Mouse (Mus musculus): Measurements from ENCODE around the gene Ddhd1. TPM values are rescaled to one million over a fixed set of nuclear protein-coding genes. Genes with fewer than 3 reads are reported as not detected.

The Ddhd1 gene
- polyA plus RNA-seq, 1 experiment, result 16.2 TPM

GRCm38 (mm10) chr14:45647175-45647574 is 10.8 kb downstream of the Ddhd1 start:
- Histone ChIP-seq H3K27me3 (ENCODE audit: control insufficient read depth, insufficient read depth, low read length) (no peaks in the 10 kb centered on the region), H3K4me1 (ENCODE audit: control insufficient read depth, insufficient read depth, insufficient read length, low read length) (peaks cover under 1% of the 10 kb centered on the region; the same call in 1 of the 2 replicates), H3K27ac (ENCODE audit: insufficient read depth, low read depth, low read length) (no peak overlapping the region), H3K36me3 (ENCODE audit: control insufficient read depth, insufficient read depth, low read length) (no peaks in the 10 kb centered on the region), H3K4me3 (ENCODE audit: low read depth, low read length) (no peak overlapping the region)
- TF ChIP-seq CTCF (IDR thresholded peaks at IDR 0.05; ENCODE audit: extremely low read depth, insufficient read length, insufficient replicate concordance, low read depth, low read length), result no peak
- TF ChIP-seq POLR2A (IDR thresholded peaks at IDR 0.05; ENCODE audit: low read depth, low read length), result no peak
- 73% methylated on average over 7 of the region's 7 CpGs for WGBS

- no peaks in the 10 kb centered on the region for H3K27me3 ChIP-seq (ENCODE audit: control insufficient read depth, insufficient read depth, low read length)
- TF ChIP-seq CTCF (IDR thresholded peaks at IDR 0.05; ENCODE audit: extremely low read depth, insufficient read length, insufficient replicate concordance, low read depth, low read length) (no peak), POLR2A (IDR thresholded peaks at IDR 0.05; ENCODE audit: low read depth, low read length) (no peak)
- 83% methylated on average over 1 of the region's 1 CpGs for WGBS
- no peak overlapping the region for H3K27ac ChIP-seq (ENCODE audit: insufficient read depth, low read depth, low read length)
- no peaks in the 10 kb centered on the region for H3K36me3 ChIP-seq (ENCODE audit: control insufficient read depth, insufficient read depth, low read length)
- peaks cover 6% of the 10 kb centered on the region; the same call in 1 of the 2 replicates for H3K4me1 ChIP-seq (ENCODE audit: control insufficient read depth, insufficient read depth, insufficient read length, low read length)
- H3K4me3 ChIP-seq (ENCODE audit: low read depth, low read length), result no peak overlapping the region
These were observed 13.2 kb downstream of the Ddhd1 start for GRCm38 (mm10) chr14:45644786-45645185.

- TF ChIP-seq POLR2A (IDR thresholded peaks at IDR 0.05; ENCODE audit: low read depth, low read length) (no peak), CTCF (IDR thresholded peaks at IDR 0.05; ENCODE audit: extremely low read depth, insufficient read length, insufficient replicate concordance, low read depth, low read length) (no peak)
- Histone ChIP-seq H3K36me3 (ENCODE audit: control insufficient read depth, insufficient read depth, low read length) (no peaks in the 10 kb centered on the region), H3K4me1 (ENCODE audit: control insufficient read depth, insufficient read depth, insufficient read length, low read length) (peaks cover 6% of the 10 kb centered on the region; the same call in 1 of the 2 replicates), H3K27me3 (ENCODE audit: control insufficient read depth, insufficient read depth, low read length) (no peaks in the 10 kb centered on the region), H3K27ac (ENCODE audit: insufficient read depth, low read depth, low read length) (no peak overlapping the region), H3K4me3 (ENCODE audit: low read depth, low read length) (no peak overlapping the region)
- 79% methylated on average over 7 of the region's 7 CpGs for WGBS
These were observed 13.7 kb downstream of the Ddhd1 start for GRCm38 (mm10) chr14:45644202-45644601.

GRCm38 (mm10) chr14:45643461-45643860 is 14.5 kb downstream of the Ddhd1 start:
- Histone ChIP-seq H3K27me3 (ENCODE audit: control insufficient read depth, insufficient read depth, low read length) (no peaks in the 10 kb centered on the region), H3K4me1 (ENCODE audit: control insufficient read depth, insufficient read depth, insufficient read length, low read length) (peaks cover 6% of the 10 kb centered on the region; the same call in 1 of the 2 replicates), H3K36me3 (ENCODE audit: control insufficient read depth, insufficient read depth, low read length) (no peaks in the 10 kb centered on the region), H3K4me3 (ENCODE audit: low read depth, low read length) (no peak overlapping the region), H3K27ac (ENCODE audit: insufficient read depth, low read depth, low read length) (no peak overlapping the region)
- 74% methylated on average over 3 of the region's 3 CpGs for WGBS
- TF ChIP-seq CTCF (IDR thresholded peaks at IDR 0.05; ENCODE audit: extremely low read depth, insufficient read length, insufficient replicate concordance, low read depth, low read length), result no peak

GRCm38 (mm10) chr14:45642795-45643194 is 15.1 kb downstream of the Ddhd1 start:
- no peak overlapping the region for H3K27ac ChIP-seq (ENCODE audit: insufficient read depth, low read depth, low read length)
- H3K4me1 ChIP-seq (ENCODE audit: control insufficient read depth, insufficient read depth, insufficient read length, low read length), result peaks cover 6% of the 10 kb centered on the region; the same call in 1 of the 2 replicates
- H3K36me3 ChIP-seq (ENCODE audit: control insufficient read depth, insufficient read depth, low read length), result no peaks in the 10 kb centered on the region
- no peak for TF ChIP-seq CTCF (IDR thresholded peaks at IDR 0.05; ENCODE audit: extremely low read depth, insufficient read length, insufficient replicate concordance, low read depth, low read length)
- no peak for TF ChIP-seq POLR2A (IDR thresholded peaks at IDR 0.05; ENCODE audit: low read depth, low read length)
- H3K4me3 ChIP-seq (ENCODE audit: low read depth, low read length), result no peak overlapping the region
- WGBS, result 90% methylated on average over 5 of the region's 5 CpGs
- H3K27me3 ChIP-seq (ENCODE audit: control insufficient read depth, insufficient read depth, low read length), result no peaks in the 10 kb centered on the region

- H3K4me3 ChIP-seq (ENCODE audit: low read depth, low read length), result no peak overlapping the region
- no peaks in the 10 kb centered on the region for H3K27me3 ChIP-seq (ENCODE audit: control insufficient read depth, insufficient read depth, low read length)
- 73% methylated on average over 9 of the region's 9 CpGs for WGBS
- H3K4me1 ChIP-seq (ENCODE audit: control insufficient read depth, insufficient read depth, insufficient read length, low read length), result peaks cover 6% of the 10 kb centered on the region; the same call in 1 of the 2 replicates
- no peak for TF ChIP-seq CTCF (IDR thresholded peaks at IDR 0.05; ENCODE audit: extremely low read depth, insufficient read length, insufficient replicate concordance, low read depth, low read length)
- no peak for TF ChIP-seq POLR2A (IDR thresholded peaks at IDR 0.05; ENCODE audit: low read depth, low read length)
- no peak overlapping the region for H3K27ac ChIP-seq (ENCODE audit: insufficient read depth, low read depth, low read length)
- H3K36me3 ChIP-seq (ENCODE audit: control insufficient read depth, insufficient read depth, low read length), result no peaks in the 10 kb centered on the region
These were observed 15.7 kb downstream of the Ddhd1 start for GRCm38 (mm10) chr14:45642217-45642616.

- peaks cover 12% of the 10 kb centered on the region; the same call in 1 of the 2 replicates for H3K4me1 ChIP-seq (ENCODE audit: control insufficient read depth, insufficient read depth, insufficient read length, low read length)
- H3K27me3 ChIP-seq (ENCODE audit: control insufficient read depth, insufficient read depth, low read length), result no peaks in the 10 kb centered on the region
- H3K36me3 ChIP-seq (ENCODE audit: control insufficient read depth, insufficient read depth, low read length), result no peaks in the 10 kb centered on the region
- TF ChIP-seq CTCF (IDR thresholded peaks at IDR 0.05; ENCODE audit: extremely low read depth, insufficient read length, insufficient replicate concordance, low read depth, low read length) (no peak), POLR2A (IDR thresholded peaks at IDR 0.05; ENCODE audit: low read depth, low read length) (no peak)
- WGBS, result 78% methylated on average over 5 of the region's 5 CpGs
- no peak overlapping the region for H3K27ac ChIP-seq (ENCODE audit: insufficient read depth, low read depth, low read length)
- no peak overlapping the region for H3K4me3 ChIP-seq (ENCODE audit: low read depth, low read length)
These were observed 19.2 kb downstream of the Ddhd1 start for GRCm38 (mm10) chr14:45638717-45639116.
